Mouse (Mus musculus) lung, adult 2 months (tissue): Measurements from ENCODE around the gene Igfbp5.

ENCODE experiments used
- CTCF ChIP-seq: fragments of 200-500 bp; IDR thresholded peaks from 2 replicates; pipeline ENCODE4 v1.5.1; 2011; ENCODE audit warnings: mild to moderate bottlenecking, low read length, control low read depth; ENCODE audit not compliant: insufficient read depth
- POLR2A ChIP-seq: fragments of 200-500 bp; IDR thresholded peaks from 2 replicates; pipeline ENCODE4 v1.6.1; 2011; ENCODE audit warnings: low read depth, mild to moderate bottlenecking, control low read depth, low read length, borderline replicate concordance; ENCODE audit errors: extremely low read depth

DNA sequence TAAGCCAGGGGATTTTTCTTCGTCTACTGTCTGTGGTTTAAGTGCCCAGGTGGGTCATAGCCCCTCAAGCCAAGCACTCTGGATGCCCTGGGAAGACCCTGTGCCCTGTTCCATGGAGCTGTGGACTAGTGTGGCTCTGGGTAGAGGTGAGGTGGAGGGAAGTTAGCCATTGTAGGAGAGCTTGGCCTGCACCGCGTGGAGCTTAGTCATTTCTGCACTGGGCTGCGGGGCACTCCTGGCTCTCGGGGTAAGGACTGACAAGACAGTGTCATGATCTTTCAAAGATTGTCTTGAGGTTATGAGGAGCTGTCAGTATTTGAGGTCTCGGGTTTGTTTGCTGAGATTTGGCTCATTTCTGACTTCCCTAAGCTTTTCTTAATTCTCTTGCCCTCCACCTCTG is 30.0 kb downstream of the Igfbp5 start:
- TF ChIP-seq CTCF (no peak), POLR2A (no peak)
